Mouse (Mus musculus) stomach, postnatal 0 days (tissue): ENCODE data around the gene Kcna3.

Experiments used
- CTCF ChIP-seq: IDR thresholded peaks from 2 replicates; pipeline ENCODE4 v1.5.1; 2016; ENCODE audit warnings: antibody characterized with exemption, low read depth, mild to moderate bottlenecking, moderate library complexity
- EP300 ChIP-seq: optimal IDR thresholded peaks from 2 replicates; pipeline ENCODE3; 2016; ENCODE audit warnings: antibody characterized with exemption

DNA sequence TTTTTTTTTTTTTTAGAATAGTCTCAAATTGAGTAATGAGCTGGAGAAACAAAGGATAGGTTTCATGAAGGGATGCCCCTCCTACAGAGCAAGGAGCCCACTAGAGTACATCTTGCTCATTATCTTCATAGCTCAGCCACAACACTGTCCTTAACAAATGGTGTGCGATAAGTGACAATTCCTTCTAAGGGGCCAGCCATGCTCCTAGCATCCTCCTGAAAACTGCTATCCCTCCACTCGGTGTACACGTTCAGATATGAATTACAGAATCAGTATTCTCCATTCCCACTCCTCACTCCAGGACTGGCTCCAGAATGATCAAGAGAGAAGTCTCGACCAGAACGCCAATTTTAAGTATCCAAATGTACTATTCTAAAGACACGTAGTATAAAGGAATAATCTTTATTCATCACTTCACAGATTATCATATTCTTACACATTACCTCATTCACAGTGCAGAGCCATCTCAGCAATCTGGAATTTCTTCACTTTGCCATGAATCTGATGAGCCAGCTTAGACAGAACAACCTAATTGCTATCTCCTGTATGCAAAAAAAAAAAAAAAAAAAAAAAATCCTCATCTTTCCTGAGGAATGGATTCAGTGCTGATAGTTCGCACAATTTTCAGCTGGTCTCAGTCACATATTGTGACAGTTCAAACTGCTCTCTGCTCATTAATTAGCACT lies 30.3 kb downstream of the Kcna3 start:
- no peak for TF ChIP-seq CTCF
- TF ChIP-seq EP300: no peak
